Mouse (Mus musculus): ENCODE results near the gene Diras1. TPM values are rescaled to one million over a fixed set of nuclear protein-coding genes. Genes with fewer than 3 reads are reported as not detected.

Gene Diras1
- polyA plus RNA-seq, 1 experiment, result 0.06 TPM

GRCm38 (mm10) chr10:81033586-81033985 is 8.1 kb upstream of the Diras1 start:
- TF ChIP-seq FLI1 (IDR thresholded peaks at IDR 0.05; ENCODE audit: low read length) (no peak), GATA1 (IDR thresholded peaks at IDR 0.05; ENCODE audit: borderline replicate concordance, low read length) (no peak)

GRCm38 (mm10) chr10:81029031-81029430 is 3.6 kb upstream of the Diras1 start:
- H3K4me1 ChIP-seq, result peaks cover 24% of the 10 kb centered on the region
- H3K36me3 ChIP-seq (replicated peaks; ENCODE audit: low read length), result peaks cover 39% of the 10 kb centered on the region
- TF ChIP-seq FLI1 (IDR thresholded peaks at IDR 0.05; ENCODE audit: low read length) (no peak), GATA1 (IDR thresholded peaks at IDR 0.05; ENCODE audit: borderline replicate concordance, low read length) (no peak)

More at GRCm38 (mm10) chr10:81033586-81033985, 8.1 kb upstream of the Diras1 start:
- Histone ChIP-seq H3K9me3 (no peaks in the 10 kb centered on the region), H3K4me3 (replicated peaks) (no peak overlapping the region), H3K36me3 (replicated peaks; ENCODE audit: low read length) (peaks cover 39% of the 10 kb centered on the region), H3K4me1 (peaks cover 25% of the 10 kb centered on the region), H3K27me3 (replicated peaks) (peaks cover 2% of the 10 kb centered on the region)

GRCm38 (mm10) chr10:81028219-81028618 is 2.8 kb upstream of the Diras1 start:
- no peaks in the 10 kb centered on the region for H3K9me3 ChIP-seq
- peaks cover 36% of the 10 kb centered on the region for H3K27me3 ChIP-seq (replicated peaks)
- TF ChIP-seq GATA1 (IDR thresholded peaks at IDR 0.05; ENCODE audit: borderline replicate concordance, low read length), result no peak
- no peak for TF ChIP-seq FLI1 (IDR thresholded peaks at IDR 0.05; ENCODE audit: low read length)
- H3K4me1 ChIP-seq, result peaks cover 18% of the 10 kb centered on the region
- peaks cover 31% of the 10 kb centered on the region for H3K36me3 ChIP-seq (replicated peaks; ENCODE audit: low read length)
- no peak overlapping the region for H3K4me3 ChIP-seq (replicated peaks)

More at GRCm38 (mm10) chr10:81029031-81029430, 3.6 kb upstream of the Diras1 start:
- Histone ChIP-seq H3K4me3 (replicated peaks) (no peak overlapping the region), H3K27me3 (replicated peaks) (peaks cover 28% of the 10 kb centered on the region), H3K9me3 (no peaks in the 10 kb centered on the region)

GRCm38 (mm10) chr10:81027331-81027730 is 1.9 kb upstream of the Diras1 start:
- peaks cover 22% of the 10 kb centered on the region for H3K36me3 ChIP-seq (replicated peaks; ENCODE audit: low read length)
- TF ChIP-seq GATA1 (IDR thresholded peaks at IDR 0.05; ENCODE audit: borderline replicate concordance, low read length), result no peak
- TF ChIP-seq FLI1 (IDR thresholded peaks at IDR 0.05; ENCODE audit: low read length), result no peak
- H3K4me1 ChIP-seq, result peaks cover 20% of the 10 kb centered on the region
- H3K9me3 ChIP-seq, result peaks cover 6% of the 10 kb centered on the region
- H3K4me3 ChIP-seq (replicated peaks), result no peak overlapping the region
- peaks cover 43% of the 10 kb centered on the region for H3K27me3 ChIP-seq (replicated peaks)

GRCm38 (mm10) chr10:81026857-81027256 is 1.4 kb upstream of the Diras1 start:
- H3K4me3 ChIP-seq (replicated peaks), result no peak overlapping the region
- peaks cover 7% of the 10 kb centered on the region for H3K9me3 ChIP-seq
- peaks cover 48% of the 10 kb centered on the region for H3K27me3 ChIP-seq (replicated peaks)
- peaks cover 19% of the 10 kb centered on the region for H3K36me3 ChIP-seq (replicated peaks; ENCODE audit: low read length)
- no peak for TF ChIP-seq GATA1 (IDR thresholded peaks at IDR 0.05; ENCODE audit: borderline replicate concordance, low read length)
- H3K4me1 ChIP-seq, result peaks cover 25% of the 10 kb centered on the region

GRCm38 (mm10) chr10:81025047-81025621 is 328 bp downstream of the Diras1 start:
- Histone ChIP-seq H3K4me3 (replicated peaks) (peak overlapping the region; percentile 59), H3K9me3 (peaks cover 7% of the 10 kb centered on the region), H3K27me3 (replicated peaks) (peaks cover 65% of the 10 kb centered on the region), H3K36me3 (replicated peaks; ENCODE audit: low read length) (peaks cover 2% of the 10 kb centered on the region), H3K4me1 (peaks cover 36% of the 10 kb centered on the region)
- TF ChIP-seq GATA1 (IDR thresholded peaks at IDR 0.05; ENCODE audit: borderline replicate concordance, low read length) (no peak), FLI1 (IDR thresholded peaks at IDR 0.05; ENCODE audit: low read length) (no peak)

GRCm38 (mm10) chr10:81024346-81024937 is 1.0 kb downstream of the Diras1 start:
- peaks cover 69% of the 10 kb centered on the region for H3K27me3 ChIP-seq (replicated peaks)

GRCm38 (mm10) chr10:81022744-81023143 is 2.7 kb downstream of the Diras1 start:
- peaks cover 7% of the 10 kb centered on the region for H3K9me3 ChIP-seq
- H3K27me3 ChIP-seq (replicated peaks), result peaks cover 69% of the 10 kb centered on the region
- H3K36me3 ChIP-seq (replicated peaks; ENCODE audit: low read length), result no peaks in the 10 kb centered on the region
- H3K4me1 ChIP-seq, result peaks cover 40% of the 10 kb centered on the region
- H3K4me3 ChIP-seq (replicated peaks), result no peak overlapping the region
- TF ChIP-seq GATA1 (IDR thresholded peaks at IDR 0.05; ENCODE audit: borderline replicate concordance, low read length), result no peak
- no peak for TF ChIP-seq FLI1 (IDR thresholded peaks at IDR 0.05; ENCODE audit: low read length)

More at GRCm38 (mm10) chr10:81024346-81024937, 1.0 kb downstream of the Diras1 start:
- peaks cover 36% of the 10 kb centered on the region for H3K4me1 ChIP-seq
- peaks cover 7% of the 10 kb centered on the region for H3K9me3 ChIP-seq
- H3K36me3 ChIP-seq (replicated peaks; ENCODE audit: low read length), result no peaks in the 10 kb centered on the region
- H3K4me3 ChIP-seq (replicated peaks), result no peak overlapping the region
- TF ChIP-seq GATA1 (IDR thresholded peaks at IDR 0.05; ENCODE audit: borderline replicate concordance, low read length) (no peak), FLI1 (IDR thresholded peaks at IDR 0.05; ENCODE audit: low read length) (no peak)

GRCm38 (mm10) chr10:81021547-81022110 is 3.8 kb downstream of the Diras1 start:
- H3K4me1 ChIP-seq, result peaks cover 30% of the 10 kb centered on the region
- TF ChIP-seq GATA1 (IDR thresholded peaks at IDR 0.05; ENCODE audit: borderline replicate concordance, low read length) (no peak), FLI1 (IDR thresholded peaks at IDR 0.05; ENCODE audit: low read length) (no peak)
- H3K4me3 ChIP-seq (replicated peaks), result peak overlapping the region; percentile 83
- H3K9me3 ChIP-seq, result peaks cover 7% of the 10 kb centered on the region
- no peaks in the 10 kb centered on the region for H3K36me3 ChIP-seq (replicated peaks; ENCODE audit: low read length)
- peaks cover 64% of the 10 kb centered on the region for H3K27me3 ChIP-seq (replicated peaks)

GRCm38 (mm10) chr10:81020207-81020606 is 5.3 kb downstream of the Diras1 start:
- Histone ChIP-seq H3K27me3 (replicated peaks) (peaks cover 55% of the 10 kb centered on the region), H3K9me3 (peaks cover 7% of the 10 kb centered on the region), H3K36me3 (replicated peaks; ENCODE audit: low read length) (no peaks in the 10 kb centered on the region), H3K4me3 (replicated peaks) (no peak overlapping the region), H3K4me1 (peaks cover 36% of the 10 kb centered on the region)
- TF ChIP-seq FLI1 (IDR thresholded peaks at IDR 0.05; ENCODE audit: low read length) (no peak), GATA1 (IDR thresholded peaks at IDR 0.05; ENCODE audit: borderline replicate concordance, low read length) (no peak)
